Mouse (Mus musculus) E14TG2a.4 (cell line): ENCODE results near the gene Id2.

Experiments used
- H3K27me3 ChIP-seq: 2 replicates; pipeline ENCODE4 v1.6.1; 2014; ENCODE audit warnings: low read length, control low read depth; ENCODE audit not compliant: insufficient read depth
- H3K36me3 ChIP-seq: 2 replicates; pipeline ENCODE4 v1.6.1; 2014; ENCODE audit warnings: low read length, control low read depth; ENCODE audit not compliant: insufficient read depth
- H3K4me1 ChIP-seq: replicated peaks from 2 replicates; pipeline ENCODE4 v1.6.1; 2014; ENCODE audit warnings: low read depth, low read length, control low read depth
- H3K4me3 ChIP-seq: replicated peaks from 2 replicates; pipeline ENCODE4 v1.5.1; 2014; ENCODE audit warnings: mild to moderate bottlenecking, low read length
- H3K9me3 ChIP-seq: 2 replicates; pipeline ENCODE4 v1.6.1; 2014; ENCODE audit warnings: low read length, control low read depth
- CTCF ChIP-seq: conservative IDR thresholded peaks from 2 replicates; pipeline ENCODE4 v1.5.1; 2014; ENCODE audit warnings: low read length
- NANOG ChIP-seq: IDR thresholded peaks from 2 replicates; pipeline ENCODE4 v1.6.1; 2014; ENCODE audit warnings: borderline replicate concordance, low read length, mixed read lengths
- POU5F1 ChIP-seq: IDR thresholded peaks from 2 replicates; pipeline ENCODE4 v1.6.1; 2014; ENCODE audit warnings: low read length, borderline replicate concordance

The Id2 gene

GRCm38 (mm10) chr12:25049253-25049652, 47.7 kb downstream of the Id2 start:
- H3K36me3 ChIP-seq: no peaks in the 10 kb centered on the region
- peaks cover 16% of the 10 kb centered on the region for H3K4me1 ChIP-seq
- H3K9me3 ChIP-seq: no peaks in the 10 kb centered on the region
- H3K27me3 ChIP-seq: no peaks in the 10 kb centered on the region
- no peak overlapping the region for H3K4me3 ChIP-seq
- TF ChIP-seq CTCF: no peak
- TF ChIP-seq POU5F1: no peak
- no peak for TF ChIP-seq NANOG

- TF ChIP-seq POU5F1 (no peak), CTCF (no peak), NANOG (no peak)
- H3K4me3 ChIP-seq: no peak overlapping the region
- no peaks in the 10 kb centered on the region for H3K36me3 ChIP-seq
- H3K27me3 ChIP-seq: no peaks in the 10 kb centered on the region
- H3K4me1 ChIP-seq: no peaks in the 10 kb centered on the region
- no peaks in the 10 kb centered on the region for H3K9me3 ChIP-seq
These were observed 52.4 kb downstream of the Id2 start for GRCm38 (mm10) chr12:25044579-25044978.

- Histone ChIP-seq H3K9me3 (no peaks in the 10 kb centered on the region), H3K36me3 (no peaks in the 10 kb centered on the region), H3K27me3 (no peaks in the 10 kb centered on the region), H3K4me3 (no peak overlapping the region), H3K4me1 (no peaks in the 10 kb centered on the region)
- TF ChIP-seq NANOG: no peak
- TF ChIP-seq CTCF: no peak
- no peak for TF ChIP-seq POU5F1
These were observed 52.9 kb downstream of the Id2 start for GRCm38 (mm10) chr12:25044056-25044455.
